Mouse (Mus musculus) right cerebral cortex, adult 18-20 months (tissue): ENCODE data around the gene Pla2g2c.

Source experiments
- DNase-seq: peaks from one replicate; pipeline ENCODE4 v3.0.0; 2022; ENCODE audit warnings: mixed read lengths

Pla2g2c gene

GRCm38 (mm10) chr4:138724354-138725126 lies at the start of gene Pla2g2c:
Pla2g2c (plus strand) TSS chr4:138724792.
- DNase-seq, result peak; percentile 72

- no peak for DNase-seq
Observed at GRCm38 (mm10) chr4:138676480-138676879, 48.1 kb upstream of the Pla2g2c start.

DNA sequence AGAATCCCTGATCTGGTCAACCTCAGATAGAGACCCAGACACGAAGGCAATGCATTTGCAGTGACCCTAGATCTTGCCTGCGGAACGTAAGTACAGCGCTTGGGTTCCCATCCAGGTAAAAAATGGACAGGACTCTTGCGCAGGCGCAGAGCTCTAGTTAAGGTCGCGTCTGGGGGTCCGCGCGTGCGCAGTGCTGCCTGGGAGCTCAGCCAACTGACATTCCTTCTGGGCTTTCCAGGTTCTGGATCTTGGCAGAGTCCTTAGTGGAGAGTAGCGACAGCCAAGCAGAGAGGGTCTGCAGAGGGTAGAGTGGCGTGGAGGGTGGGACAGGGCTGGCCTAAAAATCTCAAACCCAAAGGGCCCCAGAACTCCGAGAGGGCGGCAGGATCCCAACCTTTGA lies 47.0 kb upstream of the Pla2g2c start:
- peak; percentile 58 for DNase-seq

DNA sequence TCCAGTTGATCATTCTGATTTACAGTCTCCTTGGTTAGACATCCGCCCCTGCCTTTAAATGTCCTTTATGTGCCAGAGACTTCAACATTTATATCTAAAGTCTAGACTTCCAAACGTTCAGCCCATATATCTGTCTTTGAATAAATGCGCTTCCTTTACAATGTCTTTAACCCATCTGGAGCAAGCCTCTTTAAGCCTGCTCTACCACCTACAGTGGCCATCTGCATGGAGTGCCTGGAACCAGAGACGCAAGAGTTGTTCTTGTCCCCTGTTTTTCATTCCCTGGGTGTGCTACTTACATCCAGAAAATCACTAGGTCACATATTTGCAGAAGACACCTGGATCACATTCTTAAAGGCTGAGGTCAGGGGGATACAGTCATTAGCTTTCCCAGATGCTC lies 44.5 kb upstream of the Pla2g2c start:
- no peak for DNase-seq

DNA sequence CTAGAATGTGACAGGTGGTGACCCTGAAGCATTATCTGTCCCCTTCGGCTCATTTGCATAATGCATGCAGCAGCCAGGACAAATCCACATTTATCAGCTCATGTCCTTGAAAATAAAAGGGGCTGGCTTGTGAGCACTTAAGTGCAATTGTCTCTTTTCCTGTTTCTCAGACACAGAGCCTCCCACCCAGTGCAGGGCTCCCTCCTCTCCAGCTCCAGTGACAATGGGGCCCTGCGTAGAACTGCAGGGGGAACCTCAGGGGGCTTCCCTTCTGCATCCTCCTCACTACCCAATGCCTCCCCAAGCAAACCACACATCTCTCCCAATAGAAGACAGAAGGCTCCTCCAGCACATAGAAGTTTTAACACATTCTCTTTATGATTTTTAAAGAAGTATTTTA lies 41.8 kb upstream of the Pla2g2c start:
- no peak for DNase-seq

DNA sequence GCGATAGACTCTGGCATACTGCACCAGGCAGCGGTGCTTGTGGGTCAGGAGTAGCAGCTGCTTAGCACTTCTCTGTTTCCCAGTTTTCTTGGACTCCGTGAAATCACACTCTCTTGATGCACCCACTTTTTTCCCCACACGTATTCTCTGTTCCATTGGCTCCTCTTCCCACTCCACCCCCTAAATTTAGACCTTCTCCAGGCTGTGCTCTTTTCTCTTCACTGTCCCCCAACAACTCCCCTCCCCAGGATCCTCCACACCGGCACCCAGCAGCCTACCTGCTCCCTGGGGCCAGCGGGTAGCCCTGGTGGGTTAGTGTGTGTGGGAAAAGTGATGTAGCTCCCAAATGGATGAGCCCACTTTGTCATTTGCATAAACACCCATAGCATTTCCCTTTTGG lies 38.8 kb upstream of the Pla2g2c start:
- peak; percentile 74 for DNase-seq

DNA sequence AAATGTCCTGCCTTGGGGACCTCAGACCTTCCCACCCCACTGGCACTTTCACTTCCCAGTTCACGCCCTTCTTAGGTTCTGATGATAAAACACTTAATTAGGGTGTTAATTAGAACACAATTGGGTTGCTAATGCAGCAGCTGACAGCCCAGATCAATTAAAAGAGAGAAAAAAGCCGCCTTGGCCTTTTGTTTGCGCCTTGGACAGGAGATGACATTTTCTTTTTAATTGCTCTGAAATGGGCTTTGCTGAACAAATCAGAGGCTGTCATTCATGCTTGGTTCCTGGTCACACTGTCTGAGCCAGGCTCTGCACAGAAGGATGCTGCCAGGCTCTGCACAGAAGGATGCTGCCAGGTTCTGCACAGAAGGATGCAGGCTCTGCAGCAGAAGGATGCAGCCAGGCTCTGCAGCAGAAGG lies 35.5 kb upstream of the Pla2g2c start:
- DNase-seq, result no peak

GRCm38 (mm10) chr4:138690561-138690960 lies 34.0 kb upstream of the Pla2g2c start:
- no peak for DNase-seq

GRCm38 (mm10) chr4:138691443-138692181 lies 33.0 kb upstream of the Pla2g2c start:
- DNase-seq, result peak; percentile 83

GRCm38 (mm10) chr4:138693043-138693692 lies 31.4 kb upstream of the Pla2g2c start:
- no peak for DNase-seq

- no peak for DNase-seq
Observed at GRCm38 (mm10) chr4:138696720-138697119, 27.9 kb upstream of the Pla2g2c start.

DNA sequence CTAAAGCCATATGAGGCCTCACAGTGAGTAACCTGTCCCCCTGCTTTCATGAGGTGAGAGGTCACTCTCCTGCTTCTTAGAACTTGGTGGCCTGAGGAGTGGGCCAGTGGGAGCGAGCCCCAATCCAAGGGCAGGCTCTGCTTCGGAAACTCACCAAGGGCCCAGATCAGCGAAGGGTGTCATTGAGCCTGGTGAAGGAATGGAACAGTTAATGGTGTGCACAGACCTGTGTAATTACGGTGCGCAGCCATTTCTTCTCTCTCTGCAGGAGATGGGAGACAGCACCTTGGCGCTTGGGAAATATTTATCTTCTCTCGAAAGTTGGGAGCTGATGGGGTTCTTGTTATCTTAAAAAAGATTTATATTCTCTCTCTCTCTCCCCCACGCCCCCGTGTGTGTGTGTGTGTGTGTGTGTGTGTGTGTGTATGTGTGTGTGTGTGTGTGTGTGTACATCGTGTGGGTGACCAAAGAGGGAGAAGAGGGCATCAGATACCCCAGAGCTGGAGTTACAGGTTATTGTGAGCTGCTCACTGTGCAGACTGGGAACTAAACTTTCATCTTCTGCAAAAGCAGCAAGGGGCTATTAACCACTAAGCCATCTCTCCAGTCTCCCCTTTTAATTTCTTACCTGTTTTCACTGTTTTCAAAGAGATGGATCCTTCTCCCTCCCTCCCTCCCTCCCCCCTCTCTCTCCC lies 27.3 kb upstream of the Pla2g2c start:
- no peak for DNase-seq

GRCm38 (mm10) chr4:138698296-138698695 lies 26.3 kb upstream of the Pla2g2c start:
- DNase-seq, result no peak

- DNase-seq, result no peak
Observed at GRCm38 (mm10) chr4:138700184-138700982, 24.2 kb upstream of the Pla2g2c start.

GRCm38 (mm10) chr4:138701111-138701510 lies 23.5 kb upstream of the Pla2g2c start:
- DNase-seq, result no peak

DNA sequence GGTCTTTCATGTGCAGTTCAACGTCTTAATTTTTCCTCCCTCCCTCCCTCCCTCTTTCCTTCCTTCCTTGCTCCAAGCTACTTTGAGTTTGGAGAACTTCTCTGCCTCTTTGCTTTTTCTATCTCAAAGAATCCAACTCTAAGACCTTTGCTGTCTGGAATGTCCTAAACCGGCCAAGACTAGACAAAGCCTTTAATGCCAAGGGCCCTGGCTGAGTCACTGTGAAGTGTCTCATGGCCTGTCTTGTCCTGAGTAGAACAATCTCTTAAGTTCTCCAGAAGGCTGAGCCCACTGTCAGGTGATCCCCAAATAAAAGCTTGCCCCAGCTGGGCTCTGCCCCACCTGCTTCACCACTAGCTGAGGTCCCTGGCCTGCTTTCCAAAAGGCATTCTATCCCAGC lies 22.6 kb upstream of the Pla2g2c start:
- DNase-seq, result no peak

DNA sequence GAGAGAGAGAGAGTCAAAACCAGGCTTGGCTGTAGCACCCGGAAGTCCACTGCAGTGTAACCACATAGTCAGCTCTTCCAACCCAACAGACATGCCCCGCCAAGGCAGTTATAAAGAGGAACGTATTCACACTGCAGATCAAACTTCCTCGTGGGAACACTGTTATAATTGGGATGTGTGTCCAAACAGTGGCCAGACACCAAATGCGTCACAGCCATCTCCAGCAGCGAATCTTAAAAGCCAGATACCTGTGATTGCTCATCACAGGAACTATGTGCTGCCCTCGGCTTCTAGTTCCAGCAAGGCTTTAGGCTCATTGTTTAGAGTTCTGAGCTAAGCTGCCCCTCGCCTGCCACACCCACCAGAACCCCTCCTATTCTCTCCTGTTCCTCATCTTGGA lies 22.1 kb upstream of the Pla2g2c start:
- DNase-seq, result no peak

DNA sequence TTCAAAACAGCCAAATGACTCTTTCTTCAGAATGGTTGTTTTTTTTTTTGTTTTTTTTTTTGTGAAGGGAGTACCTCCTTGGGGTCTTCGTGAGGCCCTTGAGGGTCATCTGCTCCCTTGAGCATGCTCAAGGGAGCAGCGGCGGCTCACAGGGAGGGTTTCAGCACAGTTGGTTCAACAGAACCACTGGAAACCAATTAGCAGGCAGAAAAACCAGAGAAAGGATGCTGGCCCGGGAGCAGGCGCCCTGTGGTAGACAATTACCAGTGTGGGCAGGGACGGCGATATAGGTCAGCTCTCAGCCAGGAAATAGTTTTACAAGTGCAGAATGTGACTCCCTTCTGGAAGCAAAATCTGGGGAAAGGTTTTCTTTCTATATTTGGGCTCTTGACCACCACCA lies 21.0 kb upstream of the Pla2g2c start:
- no peak for DNase-seq

GRCm38 (mm10) chr4:138704169-138704568 lies 20.4 kb upstream of the Pla2g2c start:
- no peak for DNase-seq

GRCm38 (mm10) chr4:138706620-138707019 lies 18.0 kb upstream of the Pla2g2c start:
- no peak for DNase-seq

DNA sequence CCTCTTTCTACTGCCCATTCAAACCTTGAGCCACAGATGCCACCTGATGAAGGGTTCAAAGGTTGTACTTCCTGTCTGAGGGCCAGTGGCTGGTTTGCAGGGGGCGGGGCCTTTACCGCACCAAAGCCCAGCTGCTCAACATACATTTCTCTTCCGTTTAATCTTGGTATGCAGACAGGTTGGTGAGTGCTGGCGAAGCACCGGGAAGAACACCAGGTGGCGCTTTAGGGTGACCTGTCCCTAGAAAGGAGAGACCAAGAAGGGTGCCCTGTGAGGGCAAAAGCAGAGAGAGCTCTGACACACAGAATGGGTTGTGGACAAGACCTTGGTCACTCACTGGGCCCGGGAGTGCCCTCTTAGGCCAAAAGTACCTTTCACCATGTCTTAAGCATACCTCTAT lies 16.0 kb upstream of the Pla2g2c start:
- DNase-seq, result no peak

- no peak for DNase-seq
Observed at GRCm38 (mm10) chr4:138709246-138709645, 15.3 kb upstream of the Pla2g2c start.
